Mouse (Mus musculus) heart, embryonic 16.5 days (tissue): Measurements from ENCODE around the gene Olfr545. TPM values are rescaled to one million over a fixed set of nuclear protein-coding genes. Genes with fewer than 3 reads are reported as not detected.

Source experiments
- ATAC-seq: fragments of 200-750 bp; cut with Nextera tagmentation; replicated peaks from 2 replicates; pipeline ENCODE4 v1.8.0; 2017; ENCODE audit warnings: moderate number of reproducible peaks; ENCODE audit not compliant: insufficient read depth, low FRiP score; ENCODE audit errors: extremely low read depth
- H3K27ac ChIP-seq: fragments of 300-500 bp; sonication (generic); 2 replicates; pipeline ENCODE4 v1.5.1; 2014; ENCODE audit warnings: mild to moderate bottlenecking, low read length, control low read depth, moderate library complexity
- H3K27me3 ChIP-seq: fragments of 300-500 bp; sonication (generic); 2 replicates; pipeline ENCODE4 v1.6.1; 2014; ENCODE audit warnings: low read length, mixed read lengths; ENCODE audit not compliant: control insufficient read depth, insufficient read depth
- H3K36me3 ChIP-seq: fragments of 300-500 bp; sonication (generic); 2 replicates; pipeline ENCODE4 v1.6.1; 2014; ENCODE audit not compliant: control insufficient read depth, insufficient read depth
- H3K4me1 ChIP-seq: fragments of 300-500 bp; sonication (generic); 2 replicates; pipeline ENCODE4 v1.6.1; 2014; ENCODE audit warnings: low read length, mixed read lengths; ENCODE audit not compliant: control insufficient read depth, insufficient read depth
- H3K4me2 ChIP-seq: fragments of 300-500 bp; sonication (generic); 2 replicates; pipeline ENCODE4 v1.6.1; 2014; ENCODE audit warnings: low read depth, mild to moderate bottlenecking, control low read depth, low read length
- H3K4me3 ChIP-seq: fragments of 300-500 bp; sonication (generic); 2 replicates; pipeline ENCODE4 v1.5.1; 2014; ENCODE audit warnings: mild to moderate bottlenecking, control low read depth, low read length
- H3K9ac ChIP-seq: fragments of 300-500 bp; sonication (generic); 2 replicates; pipeline ENCODE4 v1.6.1; 2014; ENCODE audit warnings: low read length, control low read depth
- H3K9me3 ChIP-seq: fragments of 300-500 bp; sonication (generic); replicated peaks from 2 replicates; pipeline ENCODE4 v1.6.1; 2016; ENCODE audit warnings: low read length; ENCODE audit not compliant: control insufficient read depth
- WGBS: fragments of 180-500 bp; shearing (Covaris S2); extraction: QIAGEN DNeasy Blood & Tissue Kit; methylation state at CpG from one replicate; pipeline ENCODE4 v1.1.7; 2014; 5-methylcytosine and 5-hydroxymethylcytosine counted together
- polyA plus RNA-seq: library from polyadenylated mRNA; unstranded; fragments of >200 nt; fragmentation: Nextera tagmentation; extraction: Ambion mirVana; gene quantifications from 2 replicates; pipeline ENCODE4 v1.2.1, GENCODE M21; 2015

The Olfr545 gene
- polyA plus RNA-seq, 1 experiment from 2014 or later: not detected

DNA sequence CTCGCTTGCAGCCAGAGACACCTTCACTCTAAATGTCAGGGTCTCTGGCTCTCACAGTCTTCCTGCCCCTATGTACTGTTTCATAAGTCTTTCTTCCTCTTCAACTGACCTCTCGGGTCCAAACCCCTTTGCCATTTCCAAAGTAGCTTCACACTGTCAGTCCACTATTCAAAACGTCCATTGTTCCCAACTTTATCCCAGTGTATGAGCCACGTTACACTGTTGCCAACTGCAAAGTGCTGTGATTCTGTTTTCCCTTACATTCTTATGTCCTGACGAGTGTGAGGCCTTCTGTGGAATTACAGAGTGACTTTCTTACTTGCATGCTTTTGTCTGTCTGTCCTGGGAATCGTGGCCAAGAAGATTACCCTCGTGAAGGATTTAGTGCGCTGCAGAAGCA, 31.8 kb downstream of the Olfr545 start:
- no peak for ATAC-seq
- Histone ChIP-seq H3K4me1 (no peaks in the 10 kb centered on the region), H3K4me2 (no peak overlapping the region), H3K27ac (no peak overlapping the region), H3K9ac (no peak overlapping the region), H3K4me3 (no peak overlapping the region), H3K9me3 (no peaks in the 10 kb centered on the region), H3K27me3 (no peaks in the 10 kb centered on the region), H3K36me3 (peaks cover 56% of the 10 kb centered on the region)
- WGBS: 83% methylated on average over 8 of the region's 8 CpGs

DNA sequence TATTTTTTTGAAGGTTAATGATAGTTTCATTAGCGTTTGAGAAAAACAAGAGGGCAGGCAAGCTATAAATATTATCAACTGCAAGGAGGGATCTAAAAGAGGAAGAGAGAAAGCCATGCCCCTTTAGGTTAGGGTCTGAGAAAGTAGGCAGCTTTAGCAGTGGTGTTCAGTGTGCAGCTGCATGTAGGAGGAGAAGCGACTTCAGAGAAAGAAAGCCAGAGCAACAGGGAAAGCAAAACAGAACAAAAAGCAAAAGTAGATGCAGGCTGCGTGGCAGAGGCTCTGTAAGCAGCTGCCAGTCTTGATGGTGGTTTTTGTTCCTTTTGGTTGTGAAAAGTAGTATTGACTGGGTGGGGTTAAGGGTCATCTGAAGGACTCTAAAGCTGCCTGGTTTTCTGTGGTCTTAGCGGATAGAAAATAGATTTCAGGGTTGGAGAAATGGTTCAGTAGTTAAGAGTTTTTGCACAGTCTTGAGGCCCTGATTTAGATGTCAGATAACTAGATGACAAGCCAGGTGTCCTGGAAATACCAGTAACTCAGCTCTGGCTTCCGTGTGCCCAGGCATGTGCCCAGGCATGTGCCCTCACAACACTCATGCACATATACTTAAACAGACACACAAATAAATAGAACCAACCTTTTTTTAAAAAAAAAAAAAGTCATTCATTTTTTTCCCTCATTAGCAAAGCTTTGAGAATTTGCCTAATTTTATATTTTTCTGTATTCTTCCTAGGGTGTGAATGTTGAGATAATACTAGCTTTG, 40.6 kb downstream of the Olfr545 start:
- ATAC-seq: no peak
- Histone ChIP-seq H3K9ac (no peak overlapping the region), H3K27me3 (no peaks in the 10 kb centered on the region), H3K9me3 (no peaks in the 10 kb centered on the region), H3K36me3 (peaks cover 74% of the 10 kb centered on the region), H3K27ac (no peak overlapping the region), H3K4me3 (no peak overlapping the region), H3K4me1 (no peaks in the 10 kb centered on the region), H3K4me2 (no peak overlapping the region)
- 85% methylated on average over 5 of the region's 5 CpGs for WGBS

DNA sequence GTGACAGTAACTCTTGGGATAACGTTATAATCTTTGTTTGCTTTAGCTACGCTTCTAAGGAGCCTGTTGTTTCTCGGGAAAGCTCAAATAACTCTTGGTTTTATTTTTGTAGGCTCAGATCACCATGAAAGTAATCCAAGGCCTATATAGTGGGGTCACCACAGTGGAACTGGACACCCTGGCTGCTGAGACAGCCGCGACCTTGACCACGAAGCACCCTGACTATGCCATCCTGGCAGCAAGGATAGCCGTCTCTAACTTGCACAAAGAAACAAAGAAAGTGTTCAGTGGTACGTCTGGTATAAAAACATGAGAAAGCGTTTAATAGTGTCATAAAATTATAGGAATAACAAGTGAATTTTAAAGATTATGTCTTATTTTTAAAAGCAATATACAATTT, 52.9 kb downstream of the Olfr545 start:
- no peaks in the 10 kb centered on the region for H3K9me3 ChIP-seq
- no peaks in the 10 kb centered on the region for H3K27me3 ChIP-seq
- 89% methylated on average over 9 of the region's 9 CpGs for WGBS
- ATAC-seq: no peak
- H3K4me1 ChIP-seq: peaks cover 18% of the 10 kb centered on the region
- H3K4me2 ChIP-seq: no peak overlapping the region
- H3K27ac ChIP-seq: no peak overlapping the region
- H3K4me3 ChIP-seq: no peak overlapping the region
- no peak overlapping the region for H3K9ac ChIP-seq
- H3K36me3 ChIP-seq: peaks cover 44% of the 10 kb centered on the region

DNA sequence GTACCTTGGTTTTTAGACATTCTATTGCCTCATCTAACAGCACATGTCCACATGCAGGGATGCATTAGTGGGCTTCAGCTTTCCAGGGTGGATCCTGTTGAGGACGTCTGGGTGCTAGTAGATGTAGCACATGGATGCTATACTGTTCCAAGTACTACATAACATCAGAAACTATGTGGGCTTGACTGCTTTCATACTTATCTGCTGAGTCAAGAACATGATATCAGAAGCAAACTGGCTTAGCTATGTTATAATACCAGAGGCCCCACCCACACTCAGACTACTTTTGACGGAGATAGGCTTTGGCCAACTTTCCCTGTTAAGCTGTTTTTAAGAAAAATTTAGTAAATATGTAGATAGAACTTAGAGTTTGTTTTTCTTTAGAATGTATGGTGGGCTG, 55.1 kb downstream of the Olfr545 start:
- Histone ChIP-seq H3K27ac (no peak overlapping the region), H3K9ac (0 out of 2 replicates have a peak overlapping the region, but pooled peaks have one; percentile 4), H3K9me3 (no peaks in the 10 kb centered on the region), H3K4me1 (peaks cover 18% of the 10 kb centered on the region), H3K4me3 (no peak overlapping the region), H3K27me3 (no peaks in the 10 kb centered on the region), H3K4me2 (no peak overlapping the region), H3K36me3 (peaks cover 31% of the 10 kb centered on the region)
- no peak for ATAC-seq
- 41% methylated on average over 2 of the region's 2 CpGs for WGBS

DNA sequence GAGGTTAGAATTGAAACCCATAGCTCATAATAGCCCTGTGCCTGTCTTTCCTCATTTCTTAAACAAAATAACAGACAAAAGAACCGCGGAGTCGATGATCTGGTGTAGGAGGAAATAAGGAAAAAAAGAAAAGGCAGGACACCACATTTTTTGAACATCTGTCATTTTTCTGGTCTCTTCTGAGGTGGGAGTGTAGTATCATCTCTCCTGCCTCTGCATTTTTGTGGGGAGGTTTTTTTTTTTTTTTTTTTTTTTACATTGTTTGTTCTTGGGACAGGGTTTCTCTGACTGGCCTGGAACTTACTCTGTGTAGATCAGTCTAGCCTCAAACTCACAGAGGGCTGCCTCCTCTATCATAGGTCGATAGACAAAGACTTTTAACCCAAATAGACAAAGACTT, 56.9 kb downstream of the Olfr545 start:
- Histone ChIP-seq H3K9ac (peak overlapping the region; percentile 91), H3K36me3 (peaks cover 21% of the 10 kb centered on the region; the same call in 1 of the 2 replicates), H3K4me2 (peak overlapping the region; percentile 72), H3K4me1 (peaks cover 18% of the 10 kb centered on the region), H3K27ac (peak overlapping the region; percentile 89), H3K9me3 (no peaks in the 10 kb centered on the region), H3K4me3 (peak overlapping the region; percentile 97), H3K27me3 (peaks cover 5% of the 10 kb centered on the region)
- no peak for ATAC-seq
- 3% methylated on average over 4 of the region's 4 CpGs for WGBS

DNA sequence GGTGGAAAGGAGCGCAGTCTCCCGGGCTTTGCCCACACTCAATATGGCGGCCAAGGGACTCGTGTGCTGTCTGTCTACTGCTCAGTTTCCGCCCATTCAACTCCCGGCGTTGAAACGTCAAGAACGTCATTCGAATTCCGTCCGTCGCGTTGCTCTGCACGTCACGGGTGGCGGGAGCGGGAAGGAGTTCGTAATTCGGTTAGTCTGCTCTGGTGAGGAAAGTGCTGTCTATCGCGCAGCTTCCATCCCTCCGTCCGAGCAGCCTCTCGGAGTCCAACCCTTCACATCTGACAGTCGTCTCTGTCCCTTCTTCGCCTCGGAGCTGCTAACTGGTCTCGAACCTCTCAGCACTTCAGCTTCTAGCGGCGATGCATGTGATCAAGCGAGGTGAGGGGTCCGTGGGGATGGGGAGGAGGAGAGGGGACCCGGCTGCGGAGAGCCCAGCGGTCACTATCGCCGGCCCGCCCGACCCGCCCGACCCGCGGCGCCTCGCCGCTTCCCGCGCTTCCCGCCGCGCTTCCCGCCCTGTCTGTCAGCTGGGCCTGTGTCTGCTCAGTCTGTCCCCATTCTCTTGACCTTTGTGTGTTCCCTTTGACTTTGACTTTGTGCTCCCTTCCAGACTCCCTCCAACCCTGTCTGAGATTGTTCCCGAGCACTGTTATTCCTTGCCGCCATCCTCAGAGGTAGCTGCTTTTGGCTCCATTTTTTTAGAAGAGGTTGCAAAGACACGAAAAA, 57.5 kb downstream of the Olfr545 start, which contains the start of gene Rrm1:
Rrm1 (plus strand) TSS at position 39 of the 735 bp plus-strand sequence.
- H3K9me3 ChIP-seq: no peaks in the 10 kb centered on the region
- peak; percentile 99 for ATAC-seq
- peak within 1 kb of the TSS; percentile 89 for H3K27ac ChIP-seq
- H3K27me3 ChIP-seq: peaks cover 5% of the 10 kb centered on the region
- H3K4me1 ChIP-seq: peaks cover 18% of the 10 kb centered on the region
- H3K9ac ChIP-seq: peak within 1 kb of the TSS; percentile 91
- H3K4me2 ChIP-seq: peak within 1 kb of the TSS; percentile 72
- WGBS: under 1% methylated on average over 51 of the region's 56 CpGs
- peaks cover 17% of the 10 kb centered on the region; the same call in 1 of the 2 replicates for H3K36me3 ChIP-seq
- H3K4me3 ChIP-seq: peak within 1 kb of the TSS; percentile 97

Other genes starting within 250 kb of the Olfr545 start
- 54.1 and 59.6 TPM in 2 replicates for gene Rhog, start 243.5 kb downstream of the Olfr545 start, polyA plus RNA-seq
- gene Stim1, start 231.8 kb downstream of the Olfr545 start, polyA plus RNA-seq: 16.2 and 18.5 TPM in 2 replicates
- gene Rrm1, start 57.9 kb downstream of the Olfr545 start, polyA plus RNA-seq: 131 and 138 TPM in 2 replicates
- gene Olfr543, start 17.9 kb downstream of the Olfr545 start, polyA plus RNA-seq: 0.12 and 0.17 TPM in 2 replicates
- 0.04 TPM in 1 of 2 replicates, not detected in the other for gene Olfr544, start 11.3 kb downstream of the Olfr545 start, polyA plus RNA-seq
- not detected in 2 replicates for gene Olfr547, start 35.2 kb upstream of the Olfr545 start, polyA plus RNA-seq
- gene Olfr548-ps1, start 41.3 kb upstream of the Olfr545 start, polyA plus RNA-seq: not detected in 2 replicates
- gene Olfr549, start 50.3 kb upstream of the Olfr545 start, polyA plus RNA-seq: not detected in 2 replicates
- 0.80 and 0.82 TPM in 2 replicates for gene Trim21, start 65.9 kb upstream of the Olfr545 start, polyA plus RNA-seq
- not detected in 2 replicates for gene Olfr550, start 71.9 kb upstream of the Olfr545 start, polyA plus RNA-seq
- not detected in 2 replicates for gene Olfr551, start 92.3 kb upstream of the Olfr545 start, polyA plus RNA-seq
- not detected in 2 replicates for gene Olfr552, start 98.2 kb upstream of the Olfr545 start, polyA plus RNA-seq
- gene Olfr553, start 118.6 kb upstream of the Olfr545 start, polyA plus RNA-seq: not detected in 2 replicates
- not detected in 2 replicates for gene Olfr554, start 138.9 kb upstream of the Olfr545 start, polyA plus RNA-seq
- not detected in 2 replicates for gene Olfr555, start 159.2 kb upstream of the Olfr545 start, polyA plus RNA-seq
- not detected in 2 replicates for gene Olfr556, start 165.3 kb upstream of the Olfr545 start, polyA plus RNA-seq
- 12.3 and 12.4 TPM in 2 replicates for gene Trim68, start 187.8 kb upstream of the Olfr545 start, polyA plus RNA-seq
- not detected in 2 replicates for gene Olfr557, start 196.3 kb upstream of the Olfr545 start, polyA plus RNA-seq
- gene Olfr558, start 202.6 kb upstream of the Olfr545 start, polyA plus RNA-seq: 1.3 and 1.5 TPM in 2 replicates
- not detected in 2 replicates for gene Olfr33, start 219.5 kb upstream of the Olfr545 start, polyA plus RNA-seq
- gene Olfr559, start 227.9 kb upstream of the Olfr545 start, polyA plus RNA-seq: not detected in 2 replicates